ENCODE assay signal across 9 mouse cellular contexts in genomic region chr6:119312381-119312780, GRCm38 (mm10).
"Had no signal": no experiment of that assay in that cellular context is flagged by ENCODE, and none has a peak within 500 bp of the region (broad histone marks: within the 10 kb centered on the region; RNA-seq: fewer than 3 reads in every experiment).

No protein-coding gene starts in this region.

- DNase-seq: heart, postnatal 10 days; heart, postnatal 14 days; heart, postnatal 36 days; heart, postnatal 4 days; kidney, adult 11 months; kidney, adult 8-10 months; kidney, adult 9 months; layer of hippocampus, adult 9-11 months; layer of hippocampus, postnatal 36 days had no signal
